Mouse (Mus musculus) adrenal gland, postnatal 25 days (tissue): ENCODE data around the gene Rsrp1. TPM values are rescaled to one million over a fixed set of nuclear protein-coding genes. Genes with fewer than 3 reads are reported as not detected.
"Not testable (repeated sequence)": the region's sequence is repeated elsewhere in the genome, so short reads cannot be mapped to it uniquely, and the experiment has no call there.

Experiments used
- DNase-seq: peaks from one replicate; pipeline ENCODE4 v3.0.0; 2021; ENCODE audit warnings: mixed read lengths
- long read RNA-seq: library from polyadenylated mRNA; stranded (forward); transcript quantifications from one replicate; pipeline ENCODE4 v2.0.0, GENCODE M21; 2021
- total RNA-seq: library from RNA; stranded (reverse); gene quantifications from 2 replicates; pipeline ENCODE4 v1.2.3, GENCODE M21; 2021

The Rsrp1 gene
- total RNA-seq, result 603 and 640 TPM in 2 replicates
- long read RNA-seq, transcript Rsrp1-204 (4 exons, 3,051 nt), result major isoform, 828 of 1,133 reads
- long read RNA-seq, transcript Rsrp1-201 (5 exons, 1,749 nt), result minor isoform, 140 of 1,133 reads
- long read RNA-seq, partial matches to known transcripts, result 61 of 1,133 reads
- long read RNA-seq, other reads (novel, unspliced or antisense), result 102 of 1,133 reads

DNA sequence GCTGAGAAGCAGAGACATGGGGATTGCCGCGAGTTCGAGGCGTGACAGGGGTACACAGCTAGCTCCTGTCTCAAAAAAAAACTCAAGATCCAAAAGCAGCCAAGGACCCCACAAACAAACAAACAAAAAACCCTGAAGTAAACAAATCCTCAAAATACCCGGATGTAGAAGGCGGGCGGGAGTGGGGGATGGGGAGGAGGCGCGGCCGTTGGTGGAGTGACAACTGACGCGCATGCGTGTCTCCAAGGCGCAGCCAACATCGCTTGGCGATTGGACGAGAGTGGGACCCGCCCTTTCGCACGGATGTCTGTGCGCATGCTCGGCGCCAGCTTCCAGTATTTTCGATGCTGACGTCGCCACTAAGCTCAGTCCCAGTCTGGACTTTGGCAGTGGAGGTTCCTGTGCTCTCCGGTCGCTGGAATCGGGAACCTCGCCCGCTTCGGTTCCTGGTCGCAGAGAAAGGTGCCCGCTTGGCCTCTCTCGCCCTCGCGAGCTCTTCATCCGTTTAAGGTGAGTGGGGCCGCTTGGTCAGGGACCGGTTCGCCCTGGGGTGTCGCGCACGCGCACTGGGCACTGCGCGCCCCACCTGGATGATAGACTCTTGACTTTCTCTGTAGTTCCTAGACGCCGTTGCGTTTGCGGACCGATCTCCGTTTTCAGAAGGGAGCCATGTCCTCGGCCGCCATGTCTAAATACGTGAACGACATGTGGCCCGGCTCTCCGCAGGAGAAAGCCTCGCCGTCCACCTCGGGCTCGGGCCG is at the start of gene Rsrp1:
Gene Rsrp1, plus strand, starts transcription at position 335 of the 761 bp plus-strand sequence.
- DNase-seq, result peak; percentile 98

- DNase-seq, result no peak
Measured at GRCm38 (mm10) chr4:134876171-134876570, 47.2 kb upstream of the Rsrp1 start.

GRCm38 (mm10) chr4:134879410-134879981 is 43.9 kb upstream of the Rsrp1 start:
- peak; percentile 71 for DNase-seq

GRCm38 (mm10) chr4:134880041-134880440 is 43.4 kb upstream of the Rsrp1 start:
- DNase-seq, result peak; percentile 30

DNA sequence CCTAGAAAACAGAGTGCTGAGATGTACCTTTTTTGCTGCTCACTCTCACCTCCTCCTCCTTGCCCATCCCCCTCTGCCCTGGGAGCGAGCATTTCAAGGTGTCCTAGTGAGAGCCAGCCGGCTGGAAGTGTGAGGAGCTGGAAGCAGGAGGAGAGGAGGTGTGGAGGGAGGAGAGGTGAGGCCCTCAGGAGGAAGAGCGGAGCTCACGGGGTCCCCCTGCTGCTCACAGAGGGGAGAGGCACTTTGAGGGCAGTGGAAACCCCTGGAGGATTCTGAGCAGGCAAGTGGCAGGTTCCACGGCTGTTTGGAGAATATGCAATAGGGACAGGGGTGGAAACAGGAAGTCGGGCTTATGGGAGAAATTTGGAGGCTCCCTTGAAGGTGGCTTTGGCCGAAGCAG is 40.1 kb upstream of the Rsrp1 start:
- DNase-seq, result peak; percentile 28

DNA sequence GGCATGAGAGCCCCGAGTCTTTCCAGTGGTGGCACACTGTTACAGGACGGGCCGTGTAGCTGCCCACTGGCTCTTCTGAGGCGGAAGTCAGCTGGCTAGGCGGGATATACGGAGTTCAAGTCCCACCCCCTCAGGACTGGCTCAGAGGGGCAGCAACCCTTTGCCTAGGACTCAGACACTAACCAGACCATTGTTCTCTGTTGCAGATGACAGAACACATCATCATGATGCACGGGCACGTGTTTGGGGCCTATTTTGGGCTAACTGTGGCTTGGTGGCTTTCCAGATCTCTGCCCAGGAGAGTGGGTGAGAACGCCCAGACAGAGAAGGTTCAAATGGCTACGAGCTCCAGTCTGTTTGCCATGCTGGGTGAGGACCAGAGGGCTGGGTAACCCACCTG is 39.6 kb upstream of the Rsrp1 start:
- DNase-seq, result no peak

GRCm38 (mm10) chr4:134884364-134884763 is 39.0 kb upstream of the Rsrp1 start:
- no peak for DNase-seq

DNA sequence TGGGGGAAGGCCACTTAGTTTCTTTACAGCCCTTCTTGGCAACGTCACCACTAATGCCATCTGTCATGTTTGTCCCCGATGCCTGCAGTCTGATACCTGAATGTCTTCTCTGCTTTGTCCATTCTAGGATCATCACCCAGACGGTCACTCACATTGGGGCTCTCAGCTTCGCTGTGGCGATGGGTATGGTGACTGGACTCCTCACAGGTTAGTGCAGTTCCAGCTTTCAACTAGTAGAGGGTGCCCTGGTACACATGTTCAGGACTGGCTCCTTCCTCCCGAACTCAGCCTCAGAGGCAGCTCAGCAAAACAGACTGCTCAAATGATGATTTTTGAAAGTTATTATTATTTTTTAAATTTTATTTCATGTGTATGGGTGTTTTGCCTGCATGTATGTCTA is 31.3 kb upstream of the Rsrp1 start:
- DNase-seq, result peak; percentile 63

DNA sequence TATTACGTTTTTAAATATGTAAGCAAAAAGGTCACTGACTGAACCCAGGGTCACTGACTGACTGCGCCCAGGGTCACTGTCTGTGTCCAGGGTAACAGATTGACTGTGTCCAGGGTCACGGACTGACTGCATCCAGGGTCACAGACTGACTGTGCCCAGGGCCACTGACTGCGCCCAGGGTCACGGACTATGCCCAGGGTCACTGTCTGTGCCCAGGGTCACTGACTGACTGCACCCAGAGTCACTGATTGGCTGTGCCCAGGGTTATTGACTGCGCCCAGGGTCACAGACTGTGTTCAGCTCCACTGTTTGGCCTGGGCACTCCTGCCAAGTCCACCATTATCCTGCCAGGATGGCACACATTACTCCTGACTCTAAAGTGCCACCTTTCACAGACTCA is 26.1 kb upstream of the Rsrp1 start:
- DNase-seq, result peak; percentile 64

DNA sequence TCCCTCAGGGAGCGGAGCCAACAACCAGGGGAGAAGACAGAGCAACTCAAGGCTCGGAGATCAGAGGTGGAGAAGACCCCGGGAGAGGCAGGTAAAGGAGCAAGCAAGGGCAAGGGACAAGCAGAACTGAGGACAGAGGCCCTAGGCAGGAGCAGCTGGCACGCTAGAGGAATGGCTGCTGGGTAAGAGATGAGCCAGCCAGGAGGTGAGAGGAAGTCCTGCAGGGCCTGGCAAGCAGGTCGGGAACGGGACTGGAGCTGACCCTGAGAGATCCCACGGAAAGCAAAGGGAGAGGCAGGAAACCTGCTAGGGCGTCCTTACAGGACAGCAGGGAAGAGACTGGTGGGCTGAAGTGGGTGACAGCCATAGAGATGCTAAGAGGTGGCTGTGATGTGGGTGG is 22.3 kb upstream of the Rsrp1 start:
- no peak for DNase-seq

GRCm38 (mm10) chr4:134903046-134903445 is 20.3 kb upstream of the Rsrp1 start:
- DNase-seq, result peak; percentile 53

DNA sequence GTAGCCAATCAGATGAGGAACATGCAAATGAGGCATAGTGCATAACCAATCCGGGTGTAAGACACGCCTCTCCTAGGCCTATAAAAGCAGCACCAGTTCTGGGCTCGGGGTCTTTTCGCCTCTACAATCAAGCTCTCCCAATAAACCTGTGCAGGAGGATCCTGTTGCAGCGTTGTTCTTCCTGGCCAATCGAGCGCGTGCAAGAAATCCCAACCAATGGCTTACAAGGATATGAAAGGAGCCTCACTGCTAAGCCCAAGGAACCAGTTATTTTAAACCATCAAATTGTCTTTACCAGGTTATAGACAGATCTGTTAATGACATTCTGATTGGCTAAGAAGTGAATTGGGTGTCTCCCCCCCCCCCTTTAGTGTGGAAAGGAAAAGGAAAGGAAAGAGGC is 12.0 kb upstream of the Rsrp1 start:
- not testable (repeated sequence) for DNase-seq

GRCm38 (mm10) chr4:134913413-134913812 is 10.0 kb upstream of the Rsrp1 start:
- DNase-seq, result peak; percentile 84

GRCm38 (mm10) chr4:134914122-134914863 is 9.1 kb upstream of the Rsrp1 start:
- DNase-seq, result no peak

- DNase-seq, result peak; percentile 97
Measured at GRCm38 (mm10) chr4:134914864-134915209, 8.6 kb upstream of the Rsrp1 start, which contains the start of gene Tmem50a. Gene Tmem50a (minus strand): TSS chr4:134915024.

- DNase-seq, result no peak
Measured at GRCm38 (mm10) chr4:134915223-134916050, 8.0 kb upstream of the Rsrp1 start.

DNA sequence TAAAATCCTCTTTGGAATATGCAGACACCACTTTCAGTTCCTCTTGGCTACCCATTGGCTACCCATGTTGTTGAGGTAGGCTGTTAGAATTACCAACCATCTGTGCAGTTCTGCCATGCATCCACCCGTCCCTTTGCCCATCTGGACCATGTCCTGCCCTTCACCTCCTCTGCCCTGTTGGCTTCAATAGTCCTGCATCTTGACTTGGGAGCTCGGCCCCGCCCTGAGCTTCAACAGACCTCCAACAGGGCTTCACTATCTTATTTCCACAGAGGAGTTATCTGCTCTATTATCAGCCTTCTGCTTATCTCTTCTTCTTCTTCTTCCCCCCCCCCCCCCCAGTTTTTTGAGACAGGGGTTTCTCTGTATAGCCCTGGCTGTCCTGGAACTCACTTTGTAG is 6.2 kb upstream of the Rsrp1 start:
- DNase-seq, result no peak

GRCm38 (mm10) chr4:134918381-134918780 is 5.0 kb upstream of the Rsrp1 start:
- DNase-seq, result peak; percentile 70

- DNase-seq, result no peak
Measured at GRCm38 (mm10) chr4:134919733-134920540, 3.5 kb upstream of the Rsrp1 start.

DNA sequence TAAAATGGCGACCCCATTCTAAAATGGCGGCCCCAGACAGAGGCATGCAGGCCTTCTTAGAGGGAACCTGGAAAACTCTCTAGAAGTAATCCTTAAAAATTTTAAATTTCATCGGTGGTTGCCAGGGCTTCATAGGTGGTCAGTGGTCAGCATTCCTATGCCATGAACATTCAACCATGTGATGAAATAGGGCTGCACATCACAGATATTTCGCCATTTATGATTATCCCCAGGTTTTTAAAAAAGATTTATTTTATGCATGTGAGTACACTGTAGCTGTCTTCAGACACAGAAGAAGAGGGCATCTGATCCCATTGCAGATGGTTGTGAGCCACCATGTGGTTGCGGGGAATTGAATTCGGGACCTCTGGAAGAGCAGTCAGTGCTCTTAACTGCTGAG is 2.8 kb upstream of the Rsrp1 start:
- no peak for DNase-seq

GRCm38 (mm10) chr4:134921703-134922102 is 1.7 kb upstream of the Rsrp1 start:
- DNase-seq, result no peak
